Mouse (Mus musculus): ENCODE measurements around the gene Nfix. TPM values are rescaled to one million over a fixed set of nuclear protein-coding genes. Genes with fewer than 3 reads are reported as not detected.
A peak's percentile ranks its signal among the peaks of the same experiment; 100 is the strongest.
"Not testable (repeated sequence)": the region's sequence is repeated elsewhere in the genome, so short reads cannot be mapped to it uniquely, and the experiment has no call there.

Nfix gene
- polyA plus RNA-seq, 1 experiment from 2014 or later = 413 TPM

- Histone ChIP-seq H3K4me2 (replicated peaks) (no peak overlapping the region), H3K9me3 (no peaks in the 10 kb centered on the region), H3K36me3 (peaks cover 67% of the 10 kb centered on the region), H3K27me3 (no peaks in the 10 kb centered on the region), H3K4me1 (peaks cover 54% of the 10 kb centered on the region), H3K27ac (replicated peaks) (no peak overlapping the region), H3K9ac (replicated peaks) (no peak overlapping the region), H3K4me3 (no peak overlapping the region)
- ATAC-seq (replicated peaks) = no peak
- 89% methylated on average over 5 of the region's 5 CpGs for WGBS
Observed at GRCm38 (mm10) chr8:84838513-84838912, 38.4 kb upstream of the Nfix start.

DNA sequence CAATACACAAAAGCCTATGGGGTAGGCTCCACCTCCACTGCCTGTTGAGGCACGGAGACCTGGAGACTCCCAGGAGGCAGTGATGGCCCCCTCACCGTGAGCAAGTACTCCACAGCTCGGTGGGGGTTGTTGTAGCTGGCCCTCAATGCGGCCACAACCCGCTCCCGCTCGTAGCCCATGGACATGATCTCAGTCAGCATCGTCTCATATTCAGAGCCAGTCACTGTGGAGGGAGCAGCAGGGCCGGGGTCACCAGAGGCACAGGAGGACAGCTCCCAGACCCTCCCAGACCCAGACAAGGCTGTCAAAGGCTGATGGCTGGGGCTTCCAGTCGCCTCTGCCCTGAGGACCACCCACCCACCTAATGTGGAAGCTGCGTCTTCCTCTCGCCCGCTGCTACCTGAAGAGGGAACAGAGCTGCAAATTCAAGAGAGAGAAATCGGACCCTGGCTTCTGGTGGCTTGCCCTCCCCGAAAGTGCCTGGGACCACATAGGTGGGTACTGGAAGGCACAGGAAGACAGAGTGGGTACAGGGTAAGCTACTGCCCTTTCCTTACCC is 37.8 kb upstream of the Nfix start:
- Histone ChIP-seq H3K4me1 (peaks cover 54% of the 10 kb centered on the region), H3K9ac (replicated peaks) (no peak overlapping the region), H3K36me3 (peaks cover 62% of the 10 kb centered on the region), H3K9me3 (no peaks in the 10 kb centered on the region), H3K27me3 (no peaks in the 10 kb centered on the region), H3K27ac (replicated peaks) (no peak overlapping the region), H3K4me2 (replicated peaks) (no peak overlapping the region), H3K4me3 (no peak overlapping the region)
- ATAC-seq (replicated peaks) = no peak
- WGBS = 88% methylated on average over 15 of the region's 15 CpGs

GRCm38 (mm10) chr8:84837149-84837911 is 37.2 kb upstream of the Nfix start:
- H3K9me3 ChIP-seq = no peaks in the 10 kb centered on the region
- peak overlapping the region; percentile 94; the same call in 1 of the 2 replicates for H3K27ac ChIP-seq (replicated peaks)
- no peak for ATAC-seq (replicated peaks)
- H3K36me3 ChIP-seq = peaks cover 55% of the 10 kb centered on the region
- 74% methylated on average over 8 of the region's 8 CpGs for WGBS
- H3K4me3 ChIP-seq = no peak overlapping the region
- no peaks in the 10 kb centered on the region for H3K27me3 ChIP-seq
- no peak overlapping the region for H3K9ac ChIP-seq (replicated peaks)
- peaks cover 53% of the 10 kb centered on the region for H3K4me1 ChIP-seq
- no peak overlapping the region for H3K4me2 ChIP-seq (replicated peaks)

DNA sequence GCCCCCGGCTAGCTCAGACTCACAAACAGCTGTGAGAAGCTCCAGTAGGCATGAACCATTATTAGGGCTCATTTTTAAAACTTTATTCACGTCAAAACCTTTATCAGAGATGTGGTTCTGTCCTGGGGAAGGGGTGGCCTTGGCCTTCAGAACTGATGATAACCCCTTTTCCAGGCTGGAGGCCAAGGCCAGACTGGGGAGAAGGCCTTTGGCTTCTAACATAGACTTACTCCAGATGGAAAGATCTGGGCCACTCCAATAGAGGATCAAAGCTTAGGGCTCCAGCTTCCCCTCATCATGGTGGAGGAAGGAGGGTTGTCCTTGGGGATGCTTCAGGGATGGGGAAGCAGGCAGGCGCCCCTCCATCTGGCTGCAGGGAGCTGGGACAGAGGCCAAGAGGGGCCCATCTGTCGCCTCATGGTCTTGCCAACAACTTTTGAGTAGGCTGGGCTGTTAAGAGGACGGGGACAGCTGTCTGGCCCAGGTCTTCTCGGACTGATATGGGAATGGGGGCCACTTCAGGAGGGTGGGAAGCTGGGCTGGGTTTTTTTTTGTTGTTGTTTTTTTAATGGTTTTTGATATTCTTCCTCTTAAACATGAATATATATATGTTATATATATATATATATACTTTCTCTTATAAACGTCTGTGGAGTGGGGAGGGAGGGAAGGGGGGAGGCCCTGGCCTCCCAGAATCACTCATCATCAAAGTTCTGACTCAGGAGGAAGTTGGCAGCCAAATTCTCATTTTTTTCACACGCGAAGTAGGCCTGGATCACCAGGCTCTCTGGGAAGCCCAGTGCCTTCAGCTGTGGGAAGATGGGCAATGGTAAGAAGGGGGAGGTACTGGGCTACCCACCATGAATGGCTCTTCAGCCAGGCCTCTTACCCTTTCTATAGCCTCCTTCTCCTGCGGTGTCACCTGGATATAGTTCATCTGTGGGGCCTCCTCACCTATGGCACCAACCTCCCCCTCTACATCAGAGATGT is 35.0 kb upstream of the Nfix start:
- peaks cover 53% of the 10 kb centered on the region for H3K4me1 ChIP-seq
- ATAC-seq (replicated peaks) = peak; percentile 74
- no peak overlapping the region; the same call in 1 of the 2 replicates for H3K4me2 ChIP-seq (replicated peaks)
- H3K27ac ChIP-seq (replicated peaks) = peak overlapping the region; percentile 94
- WGBS = 42% methylated on average over 10 of the region's 10 CpGs
- no peak overlapping the region for H3K9ac ChIP-seq (replicated peaks)
- H3K36me3 ChIP-seq = peaks cover 41% of the 10 kb centered on the region
- no peak overlapping the region for H3K4me3 ChIP-seq
- no peaks in the 10 kb centered on the region for H3K9me3 ChIP-seq
- H3K27me3 ChIP-seq = no peaks in the 10 kb centered on the region

- Histone ChIP-seq H3K9me3 (no peaks in the 10 kb centered on the region), H3K4me1 (peaks cover 46% of the 10 kb centered on the region), H3K36me3 (peaks cover 41% of the 10 kb centered on the region), H3K4me3 (no peak overlapping the region), H3K9ac (replicated peaks) (no peak overlapping the region), H3K4me2 (replicated peaks) (no peak overlapping the region), H3K27ac (replicated peaks) (peak overlapping the region; percentile 94), H3K27me3 (no peaks in the 10 kb centered on the region)
- ATAC-seq (replicated peaks) = peak; percentile 62
- WGBS = 65% methylated on average over 19 of the region's 19 CpGs
Observed at GRCm38 (mm10) chr8:84834002-84834865, 34.1 kb upstream of the Nfix start.

DNA sequence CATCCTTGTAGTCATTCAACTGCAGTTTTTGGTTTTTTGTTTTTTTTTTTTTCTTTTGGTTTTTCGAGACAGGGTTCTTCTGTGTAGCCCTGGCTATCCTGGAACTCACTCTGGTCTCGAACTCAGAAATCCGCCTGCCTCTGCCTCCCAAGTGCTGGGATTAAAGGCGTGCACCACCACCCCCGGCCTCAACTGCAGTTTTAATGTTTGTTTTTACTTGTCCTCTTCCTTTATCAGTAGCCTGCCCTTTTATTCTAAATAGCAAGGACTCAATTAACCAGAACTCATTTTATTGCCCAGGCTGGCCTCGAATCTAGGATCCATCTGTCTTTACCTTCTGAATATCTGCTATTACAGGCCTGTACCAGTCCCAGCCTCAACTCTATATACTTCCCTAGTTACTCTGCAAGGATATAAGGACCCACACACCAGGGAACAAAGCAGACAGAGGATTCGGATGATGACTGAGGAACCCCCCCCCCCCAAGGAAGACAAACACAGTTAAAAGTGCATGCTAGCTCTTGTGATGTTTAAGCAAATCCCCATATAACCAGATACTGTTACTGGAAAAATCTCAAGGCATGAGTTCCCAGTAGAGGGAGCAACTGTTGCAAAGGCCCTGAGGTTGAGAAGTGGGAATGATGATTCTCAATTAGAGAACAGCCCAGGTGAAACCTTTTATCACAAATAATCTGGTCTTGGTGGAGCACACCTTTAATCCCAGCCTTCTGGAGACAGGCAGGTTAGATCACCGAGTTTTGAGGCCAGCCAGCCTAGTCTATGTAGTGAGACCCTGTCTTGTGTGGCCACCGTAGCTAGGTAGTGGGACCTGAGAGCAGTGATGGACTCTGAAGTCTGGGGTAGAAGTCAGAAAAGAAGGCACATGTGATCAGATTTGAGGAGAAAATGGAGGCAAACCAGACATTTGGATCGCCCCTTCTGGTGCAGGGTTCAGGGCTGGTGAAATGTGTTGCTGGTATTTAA is 32.9 kb upstream of the Nfix start:
- peak overlapping the region; percentile 66 for H3K4me3 ChIP-seq
- H3K27me3 ChIP-seq = no peaks in the 10 kb centered on the region
- H3K36me3 ChIP-seq = peaks cover 35% of the 10 kb centered on the region
- H3K9me3 ChIP-seq = no peaks in the 10 kb centered on the region
- ATAC-seq (replicated peaks) = no peak
- peaks cover 44% of the 10 kb centered on the region for H3K4me1 ChIP-seq
- peak overlapping the region; percentile 94 for H3K27ac ChIP-seq (replicated peaks)
- 65% methylated on average over 10 of the region's 10 CpGs for whole genome bisulfite sequencing
- H3K9ac ChIP-seq (replicated peaks) = peak overlapping the region; percentile 85
- peak overlapping the region; percentile 57 for H3K4me2 ChIP-seq (replicated peaks)

DNA sequence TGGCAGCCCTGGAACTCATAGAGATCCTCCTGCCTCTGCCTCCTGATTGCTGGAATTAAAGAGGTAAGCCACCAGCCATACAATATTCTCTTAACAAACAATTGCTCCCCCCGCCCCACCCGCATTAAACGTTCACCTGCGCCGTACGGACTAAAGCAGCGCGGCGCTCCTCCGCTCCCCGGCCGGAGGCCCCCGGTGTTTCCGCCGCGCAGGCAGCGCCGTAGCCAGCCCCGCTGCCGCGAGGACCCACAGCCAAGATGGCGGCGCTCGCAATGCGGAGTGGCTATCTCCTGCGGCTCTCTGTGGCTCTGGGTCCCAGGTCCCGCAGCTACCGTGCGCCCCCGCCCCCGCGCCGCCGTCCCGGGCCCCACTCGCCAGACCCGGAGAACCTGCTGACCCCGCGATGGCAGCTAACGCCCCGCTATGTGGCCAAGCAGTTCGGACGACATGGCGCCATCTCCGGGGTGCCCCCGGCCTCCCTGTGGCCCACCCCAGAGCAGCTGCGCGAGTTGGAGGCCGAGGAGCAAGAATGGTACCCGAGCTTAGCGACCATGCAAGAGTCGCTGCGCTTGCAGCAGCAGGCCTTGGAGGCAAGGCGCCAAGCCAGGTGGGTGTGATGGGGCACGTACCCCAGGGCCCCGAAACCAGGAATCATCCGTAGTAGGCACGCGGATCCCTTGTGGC is 32.0 kb upstream of the Nfix start:
- peak; percentile 73 for ATAC-seq (replicated peaks)
- WGBS = 1% methylated on average over 59 of the region's 59 CpGs

GRCm38 (mm10) chr8:84831490-84831889 is 31.3 kb upstream of the Nfix start, which contains the start of gene Gadd45gip1:
TSS of gene Gadd45gip1 (plus strand) at chr8:84831522.
- peak within 1 kb of the TSS; percentile 57 for H3K4me2 ChIP-seq (replicated peaks)
- peak within 1 kb of the TSS; percentile 94 for H3K27ac ChIP-seq (replicated peaks)
- no peak for ATAC-seq (replicated peaks)
- H3K27me3 ChIP-seq = no peaks in the 10 kb centered on the region
- peak within 1 kb of the TSS; percentile 66 for H3K4me3 ChIP-seq
- peak within 1 kb of the TSS; percentile 85 for H3K9ac ChIP-seq (replicated peaks)
- H3K4me1 ChIP-seq = peaks cover 38% of the 10 kb centered on the region
- H3K9me3 ChIP-seq = no peaks in the 10 kb centered on the region
- WGBS = 88% methylated on average over 11 of the region's 11 CpGs
- peaks cover 19% of the 10 kb centered on the region for H3K36me3 ChIP-seq

More for the DNA sequence above, 32.0 kb upstream of the Nfix start:
- Histone ChIP-seq H3K36me3 (peaks cover 26% of the 10 kb centered on the region), H3K27ac (replicated peaks) (peak overlapping the region; percentile 94), H3K27me3 (no peaks in the 10 kb centered on the region), H3K4me3 (peak overlapping the region; percentile 66), H3K9me3 (no peaks in the 10 kb centered on the region), H3K4me2 (replicated peaks) (peak overlapping the region; percentile 57), H3K9ac (replicated peaks) (peak overlapping the region; percentile 85), H3K4me1 (peaks cover 41% of the 10 kb centered on the region)

- H3K36me3 ChIP-seq; ATAC-seq (replicated peaks); H3K27ac ChIP-seq (replicated peaks); H3K9me3 ChIP-seq; H3K4me3 ChIP-seq; H3K9ac ChIP-seq (replicated peaks); H3K4me1 ChIP-seq; H3K27me3 ChIP-seq; H3K4me2 ChIP-seq (replicated peaks): not testable (repeated sequence)
- WGBS = 80% methylated on average over 2 of the region's 2 CpGs
Observed at GRCm38 (mm10) chr8:84826518-84826917, 26.4 kb upstream of the Nfix start.

GRCm38 (mm10) chr8:84825636-84826035 is 25.5 kb upstream of the Nfix start:
- H3K4me3 ChIP-seq = no peak overlapping the region
- H3K4me2 ChIP-seq (replicated peaks) = no peak overlapping the region
- H3K4me1 ChIP-seq = peaks cover 8% of the 10 kb centered on the region
- H3K36me3 ChIP-seq = no peaks in the 10 kb centered on the region
- no peaks in the 10 kb centered on the region for H3K9me3 ChIP-seq
- no peaks in the 10 kb centered on the region for H3K27me3 ChIP-seq
- ATAC-seq (replicated peaks) = no peak
- H3K27ac ChIP-seq (replicated peaks) = no peak overlapping the region
- 78% methylated on average over 4 of the region's 4 CpGs for WGBS
- no peak overlapping the region for H3K9ac ChIP-seq (replicated peaks)
